Mouse (Mus musculus): Measurements from ENCODE around the gene Ncmap.

DNA sequence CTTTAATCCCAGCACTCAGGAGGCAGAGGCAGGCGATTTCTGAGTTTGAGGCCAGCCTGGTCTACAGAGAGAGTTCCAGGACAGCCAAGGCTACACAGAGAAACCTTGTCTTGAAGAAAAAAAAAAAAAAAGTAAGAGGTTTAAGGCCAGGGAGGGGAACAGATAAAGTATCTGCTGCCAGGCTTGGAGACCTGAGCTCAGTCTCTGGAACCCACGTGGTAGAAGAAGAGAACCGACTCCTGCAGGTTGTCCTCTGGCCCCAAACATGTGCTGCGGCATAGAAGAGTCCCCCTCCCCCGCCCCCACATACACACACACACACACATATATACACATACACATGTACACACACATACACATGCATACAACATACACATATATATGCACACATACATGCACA is 44.4 kb upstream of the Ncmap start:
- TF ChIP-seq CTCF (IDR thresholded peaks at IDR 0.05; ENCODE audit: low read depth, low read length) (no peak), GATA1 (IDR thresholded peaks at IDR 0.05; ENCODE audit: borderline replicate concordance, low read length) (no peak), POLR2AphosphoS5 (IDR thresholded peaks at IDR 0.05; ENCODE audit: insufficient replicate concordance, low read depth, low read length) (no peak)
